Mouse (Mus musculus) spleen, adult 2 months (tissue): ENCODE data around the gene Klhl8.

ENCODE experiments used
- CTCF ChIP-seq: fragments of 200-500 bp; IDR thresholded peaks from 2 replicates; pipeline ENCODE4 v1.5.1; 2011; ENCODE audit warnings: mild to moderate bottlenecking, inconsistent platforms; ENCODE audit not compliant: insufficient read depth, insufficient read length, insufficient replicate concordance; ENCODE audit errors: extremely low read depth
- POLR2A ChIP-seq: fragments of 200-500 bp; IDR thresholded peaks from 2 replicates; pipeline ENCODE4 v1.6.1; 2011; ENCODE audit warnings: low read depth, low read length, inconsistent platforms

GRCm38 (mm10) chr5:103936906-103937589 lies 26.0 kb upstream of the Klhl8 start:
- TF ChIP-seq CTCF (peak; percentile 54; the same call in 1 of the 2 replicates), POLR2A (no peak)
